Mouse (Mus musculus): ENCODE results near the gene Tmem205. TPM values are rescaled to one million over a fixed set of nuclear protein-coding genes. Genes with fewer than 3 reads are reported as not detected.
A peak's percentile ranks its signal among the peaks of the same experiment; 100 is the strongest.

Gene Tmem205
- polyA plus RNA-seq (2014; fragmentation: Nextera tagmentation; extraction: Ambion mirVana): 34.7 and 39.3 TPM in 2 replicates

DNA sequence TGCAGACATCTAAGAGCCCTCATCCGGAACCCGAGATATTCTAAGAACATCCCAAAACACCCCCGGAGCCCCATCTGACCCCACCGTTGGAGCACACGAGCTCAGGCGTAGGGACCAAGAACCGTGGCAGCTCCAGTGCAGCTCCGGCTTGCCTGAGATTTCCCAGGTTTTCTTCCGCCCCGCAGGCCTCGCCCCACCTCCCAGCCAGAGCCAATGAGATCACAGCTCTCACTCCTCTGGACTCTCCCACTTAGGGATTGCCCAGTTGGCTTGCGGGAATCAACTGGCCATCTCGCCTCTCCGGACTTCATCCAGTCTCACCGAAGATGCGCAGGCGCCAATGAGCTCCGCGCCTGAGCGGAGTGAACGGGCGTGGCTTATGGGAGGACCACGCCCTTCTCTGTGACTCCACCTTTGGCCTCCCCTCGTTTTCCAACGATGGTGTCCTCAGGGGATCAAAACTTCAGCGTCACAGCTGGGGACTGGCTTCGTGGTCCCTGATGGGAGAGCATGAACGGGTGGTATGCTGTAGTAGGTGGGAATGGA lies at the start of gene Tmem205, which contains the start of gene Ccdc159:
Gene Tmem205 (minus strand): TSS at position 349 of the 546 bp plus-strand sequence.
Gene Ccdc159 (plus strand): TSS at position 264 of the 546 bp plus-strand sequence.
- no peak within 1 kb of the TSS for H3K27ac ChIP-seq (ENCODE audit: low read depth, low read length)
- H3K4me3 ChIP-seq (ENCODE audit: low read depth, low read length): peak within 1 kb of the TSS; percentile 47
- no peaks in the 10 kb centered on the region for H3K27me3 ChIP-seq (ENCODE audit: control insufficient read depth, insufficient read depth, low read length)
- peak within 1 kb of the TSS; percentile 70 for H3K9ac ChIP-seq (ENCODE audit: low read depth, low read length)
- ATAC-seq (ENCODE audit: low FRiP score) (peak; percentile 99), DNase-seq (ENCODE audit: low spot score) (peak; percentile 96)
- no peaks in the 10 kb centered on the region for H3K9me3 ChIP-seq (ENCODE audit: control insufficient read depth, low read length)
- WGBS: 1% methylated on average over 28 of the region's 28 CpGs
- H3K4me2 ChIP-seq (replicated peaks; ENCODE audit: low read depth, low read length): peak within 1 kb of the TSS; percentile 71
- H3K36me3 ChIP-seq (ENCODE audit: control insufficient read depth, insufficient read depth, low read length): no peaks in the 10 kb centered on the region
- peaks cover 4% of the 10 kb centered on the region; the same call in 1 of the 2 replicates for H3K4me1 ChIP-seq (replicated peaks; ENCODE audit: control insufficient read depth, insufficient read depth, low read length)

DNA sequence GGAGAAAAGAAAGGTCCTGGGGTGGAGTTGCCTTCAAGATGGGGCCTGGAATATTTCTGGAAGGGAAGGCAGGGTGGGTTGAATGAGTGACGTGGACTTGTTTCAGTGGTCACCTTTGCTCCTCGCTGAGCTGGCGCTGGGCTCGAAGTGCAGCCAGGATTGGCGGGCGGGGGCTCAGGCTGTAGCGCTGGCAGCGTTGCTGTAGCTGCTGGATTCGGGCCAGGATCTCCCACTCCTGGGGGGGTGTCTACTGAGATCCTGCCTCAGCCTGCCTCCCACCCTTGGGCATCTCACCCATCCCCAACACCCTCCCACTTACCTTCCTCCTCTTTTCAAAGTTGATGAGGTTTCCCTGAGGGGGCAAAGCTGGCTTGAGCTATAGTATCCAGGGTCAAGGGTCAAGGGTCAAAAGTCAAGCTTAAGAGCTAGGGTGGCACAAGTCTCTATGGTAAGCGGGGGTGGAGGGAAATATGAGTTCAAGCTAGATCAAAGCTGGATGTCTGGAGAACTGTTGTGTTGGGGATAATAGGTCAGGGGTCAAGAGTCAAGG lies 49.3 kb upstream of the Tmem205 start:
- no peak overlapping the region for H3K4me3 ChIP-seq (ENCODE audit: low read depth, low read length)
- DNase-seq (ENCODE audit: low spot score): no peak
- WGBS: 90% methylated on average over 10 of the region's 10 CpGs

DNA sequence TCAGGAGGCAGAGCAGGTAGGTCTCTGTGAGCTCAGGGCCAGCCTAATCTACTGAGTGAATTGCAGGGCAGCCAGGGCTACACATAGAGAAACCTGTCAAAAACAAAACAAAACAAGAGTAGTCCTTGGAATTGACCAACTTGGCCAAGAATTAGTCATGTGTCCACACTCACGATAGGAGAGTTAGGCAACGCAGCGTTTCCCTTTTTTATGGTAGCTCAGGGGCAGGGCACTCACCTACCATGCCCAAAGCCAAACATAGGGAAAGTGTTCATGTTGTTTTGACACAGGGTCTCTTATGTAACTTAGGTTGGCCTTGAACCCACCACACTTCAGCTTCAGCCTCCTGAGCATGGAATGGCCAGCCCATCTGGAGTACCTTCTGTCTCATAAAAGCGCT lies 41.9 kb upstream of the Tmem205 start:
- Histone ChIP-seq H3K27me3 (ENCODE audit: control insufficient read depth, insufficient read depth, low read length) (no peaks in the 10 kb centered on the region), H3K36me3 (ENCODE audit: control insufficient read depth, insufficient read depth, low read length) (no peaks in the 10 kb centered on the region), H3K4me3 (ENCODE audit: low read depth, low read length) (no peak overlapping the region), H3K27ac (ENCODE audit: low read depth, low read length) (no peak overlapping the region), H3K9me3 (ENCODE audit: control insufficient read depth, low read length) (no peaks in the 10 kb centered on the region), H3K4me2 (replicated peaks; ENCODE audit: low read depth, low read length) (no peak overlapping the region), H3K9ac (ENCODE audit: low read depth, low read length) (no peak overlapping the region), H3K4me1 (replicated peaks; ENCODE audit: control insufficient read depth, insufficient read depth, low read length) (no peaks in the 10 kb centered on the region)
- no peak for DNase-seq (ENCODE audit: low spot score)
- no peak for ATAC-seq (ENCODE audit: low FRiP score)
- 90% methylated on average over 4 of the region's 4 CpGs for WGBS

More for the DNA sequence above, 49.3 kb upstream of the Tmem205 start:
- Histone ChIP-seq H3K27me3 (ENCODE audit: control insufficient read depth, insufficient read depth, low read length) (no peaks in the 10 kb centered on the region), H3K4me2 (replicated peaks; ENCODE audit: low read depth, low read length) (no peak overlapping the region), H3K4me1 (replicated peaks; ENCODE audit: control insufficient read depth, insufficient read depth, low read length) (no peaks in the 10 kb centered on the region), H3K27ac (ENCODE audit: low read depth, low read length) (no peak overlapping the region), H3K9me3 (ENCODE audit: control insufficient read depth, low read length) (no peaks in the 10 kb centered on the region), H3K9ac (ENCODE audit: low read depth, low read length) (no peak overlapping the region), H3K36me3 (ENCODE audit: control insufficient read depth, insufficient read depth, low read length) (no peaks in the 10 kb centered on the region)
- no peak for ATAC-seq (ENCODE audit: low FRiP score)

DNA sequence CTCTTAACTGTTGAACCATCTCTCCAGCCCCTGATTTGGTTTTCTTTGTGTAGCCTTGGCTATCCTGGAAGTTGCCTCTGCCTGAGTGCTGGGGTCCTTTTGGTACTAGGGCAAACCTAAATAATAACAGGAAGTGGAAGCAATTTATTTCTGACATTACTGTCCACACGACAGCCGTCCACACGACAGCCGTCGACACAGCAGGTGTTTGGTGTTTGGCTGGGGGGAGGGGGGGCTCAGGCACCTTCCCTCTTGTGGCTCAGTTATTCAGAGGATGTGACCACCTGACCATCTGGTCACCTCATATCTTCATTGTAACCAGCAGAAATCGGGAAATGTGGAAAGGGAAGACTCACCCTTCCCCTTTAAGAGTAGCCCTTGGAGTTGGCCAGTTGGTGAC lies 41.5 kb upstream of the Tmem205 start:
- no peaks in the 10 kb centered on the region for H3K27me3 ChIP-seq (ENCODE audit: control insufficient read depth, insufficient read depth, low read length)
- H3K4me2 ChIP-seq (replicated peaks; ENCODE audit: low read depth, low read length): no peak overlapping the region
- H3K4me1 ChIP-seq (replicated peaks; ENCODE audit: control insufficient read depth, insufficient read depth, low read length): no peaks in the 10 kb centered on the region
- no peak overlapping the region for H3K4me3 ChIP-seq (ENCODE audit: low read depth, low read length)
- DNase-seq (ENCODE audit: low spot score) (no peak), ATAC-seq (ENCODE audit: low FRiP score) (no peak)
- H3K9me3 ChIP-seq (ENCODE audit: control insufficient read depth, low read length): no peaks in the 10 kb centered on the region
- H3K27ac ChIP-seq (ENCODE audit: low read depth, low read length): no peak overlapping the region
- H3K9ac ChIP-seq (ENCODE audit: low read depth, low read length): no peak overlapping the region
- 72% methylated on average over 6 of the region's 6 CpGs for WGBS
- H3K36me3 ChIP-seq (ENCODE audit: control insufficient read depth, insufficient read depth, low read length): no peaks in the 10 kb centered on the region

DNA sequence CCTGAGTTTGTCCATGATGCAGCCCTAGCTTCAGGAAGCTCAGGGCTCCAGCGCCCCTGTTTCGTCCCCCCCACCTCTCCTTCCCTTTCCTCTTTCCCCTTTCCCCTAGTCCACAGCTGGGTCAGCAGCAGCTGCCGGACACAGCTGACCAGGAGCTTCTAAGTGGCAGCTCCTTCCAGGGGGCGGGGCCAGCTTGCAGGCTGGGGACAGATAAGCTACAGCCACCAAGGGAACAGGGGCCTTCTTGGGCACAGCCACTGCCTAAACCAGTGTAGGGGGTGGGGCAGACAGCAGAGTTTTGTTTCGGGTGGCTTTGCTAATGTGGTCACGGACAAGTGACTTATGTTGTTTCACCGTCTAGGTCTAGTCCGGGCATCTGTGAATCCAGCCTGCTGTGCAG lies 36.1 kb upstream of the Tmem205 start, which contains the start of gene Epor:
Gene Epor (minus strand): TSS at position 90 of the 400 bp plus-strand sequence.
- Histone ChIP-seq H3K9me3 (ENCODE audit: control insufficient read depth, low read length) (no peaks in the 10 kb centered on the region), H3K4me3 (ENCODE audit: low read depth, low read length) (peak within 1 kb of the TSS; percentile 27), H3K27ac (ENCODE audit: low read depth, low read length) (no peak within 1 kb of the TSS), H3K36me3 (ENCODE audit: control insufficient read depth, insufficient read depth, low read length) (no peaks in the 10 kb centered on the region), H3K27me3 (ENCODE audit: control insufficient read depth, insufficient read depth, low read length) (peaks cover 40% of the 10 kb centered on the region), H3K9ac (ENCODE audit: low read depth, low read length) (no peak within 1 kb of the TSS), H3K4me2 (replicated peaks; ENCODE audit: low read depth, low read length) (peak within 1 kb of the TSS; percentile 51), H3K4me1 (replicated peaks; ENCODE audit: control insufficient read depth, insufficient read depth, low read length) (peaks cover 10% of the 10 kb centered on the region; the same call in 1 of the 2 replicates)
- WGBS: 18% methylated on average over 8 of the region's 8 CpGs
- peak; percentile 42 for ATAC-seq (ENCODE audit: low FRiP score)
- DNase-seq (ENCODE audit: low spot score): peak; percentile 41

DNA sequence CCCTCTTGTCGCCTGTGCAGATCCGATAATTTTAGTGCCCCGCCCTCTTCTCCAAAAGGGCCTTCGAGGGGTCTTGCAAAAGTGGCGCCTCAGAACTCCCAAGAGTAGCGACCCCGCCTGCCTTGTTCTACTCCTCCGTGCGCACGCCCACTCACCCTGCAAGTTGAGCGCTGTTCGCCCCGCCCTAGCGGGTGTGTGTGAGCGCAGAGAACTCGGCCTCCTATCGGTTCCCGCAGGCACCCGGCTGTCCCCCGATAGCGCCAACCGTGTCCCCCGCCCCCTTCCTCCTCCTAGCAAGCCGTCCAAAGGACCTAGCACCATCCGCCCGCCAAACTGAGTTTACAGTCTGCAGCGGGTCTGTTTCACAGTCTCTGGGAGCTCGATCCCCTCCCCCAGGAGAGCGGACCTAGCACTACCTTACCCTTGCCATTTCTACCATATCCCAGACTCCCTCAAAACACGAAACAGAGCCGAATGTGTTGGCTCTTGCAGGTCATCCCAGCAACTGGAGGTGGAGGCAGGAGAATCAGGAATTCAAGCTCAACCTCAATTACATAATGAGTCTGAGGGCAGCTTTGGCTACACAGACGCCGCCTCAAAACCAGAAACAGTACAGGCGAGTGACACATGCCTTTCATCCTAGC lies 35.2 kb upstream of the Tmem205 start:
- DNase-seq (ENCODE audit: low spot score) (peak; percentile 72), ATAC-seq (ENCODE audit: low FRiP score) (peak; percentile 75)
- WGBS: 3% methylated on average over 33 of the region's 34 CpGs
- Histone ChIP-seq H3K9ac (ENCODE audit: low read depth, low read length) (no peak overlapping the region), H3K4me2 (replicated peaks; ENCODE audit: low read depth, low read length) (peak overlapping the region; percentile 51), H3K4me1 (replicated peaks; ENCODE audit: control insufficient read depth, insufficient read depth, low read length) (peaks cover 10% of the 10 kb centered on the region; the same call in 1 of the 2 replicates), H3K27me3 (ENCODE audit: control insufficient read depth, insufficient read depth, low read length) (peaks cover 40% of the 10 kb centered on the region), H3K4me3 (ENCODE audit: low read depth, low read length) (peak overlapping the region; percentile 27), H3K9me3 (ENCODE audit: control insufficient read depth, low read length) (no peaks in the 10 kb centered on the region), H3K36me3 (ENCODE audit: control insufficient read depth, insufficient read depth, low read length) (no peaks in the 10 kb centered on the region), H3K27ac (ENCODE audit: low read depth, low read length) (no peak overlapping the region)

DNA sequence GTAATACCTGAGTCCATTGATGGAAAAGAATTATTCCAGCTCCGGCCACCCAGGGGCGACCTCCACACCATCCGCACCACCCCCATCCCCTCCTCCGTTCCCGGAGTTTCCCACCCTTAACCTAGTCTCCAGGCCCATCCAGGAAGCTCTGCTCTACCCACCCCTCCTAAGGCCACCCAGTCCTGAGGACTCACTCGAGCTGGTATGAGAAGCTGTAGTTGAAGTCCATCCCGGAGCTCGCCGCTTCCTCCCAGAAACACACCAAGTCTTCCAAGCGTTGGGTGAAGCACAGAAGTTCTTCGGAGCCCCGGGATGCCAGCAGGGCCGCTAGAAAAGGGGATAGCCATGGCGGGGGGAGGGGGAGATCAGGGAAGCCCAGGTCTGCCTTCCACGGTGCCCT lies 34.7 kb upstream of the Tmem205 start:
- ATAC-seq (ENCODE audit: low FRiP score) (peak; percentile 46; the same call in 1 of the 2 replicates), DNase-seq (ENCODE audit: low spot score) (no peak)
- Histone ChIP-seq H3K27me3 (ENCODE audit: control insufficient read depth, insufficient read depth, low read length) (peaks cover 40% of the 10 kb centered on the region), H3K36me3 (ENCODE audit: control insufficient read depth, insufficient read depth, low read length) (no peaks in the 10 kb centered on the region), H3K4me1 (replicated peaks; ENCODE audit: control insufficient read depth, insufficient read depth, low read length) (peaks cover 10% of the 10 kb centered on the region; the same call in 1 of the 2 replicates), H3K27ac (ENCODE audit: low read depth, low read length) (no peak overlapping the region), H3K9ac (ENCODE audit: low read depth, low read length) (no peak overlapping the region), H3K4me3 (ENCODE audit: low read depth, low read length) (peak overlapping the region; percentile 27), H3K9me3 (ENCODE audit: control insufficient read depth, low read length) (no peaks in the 10 kb centered on the region), H3K4me2 (replicated peaks; ENCODE audit: low read depth, low read length) (peak overlapping the region; percentile 51)
- 2% methylated on average over 15 of the region's 15 CpGs for WGBS

DNA sequence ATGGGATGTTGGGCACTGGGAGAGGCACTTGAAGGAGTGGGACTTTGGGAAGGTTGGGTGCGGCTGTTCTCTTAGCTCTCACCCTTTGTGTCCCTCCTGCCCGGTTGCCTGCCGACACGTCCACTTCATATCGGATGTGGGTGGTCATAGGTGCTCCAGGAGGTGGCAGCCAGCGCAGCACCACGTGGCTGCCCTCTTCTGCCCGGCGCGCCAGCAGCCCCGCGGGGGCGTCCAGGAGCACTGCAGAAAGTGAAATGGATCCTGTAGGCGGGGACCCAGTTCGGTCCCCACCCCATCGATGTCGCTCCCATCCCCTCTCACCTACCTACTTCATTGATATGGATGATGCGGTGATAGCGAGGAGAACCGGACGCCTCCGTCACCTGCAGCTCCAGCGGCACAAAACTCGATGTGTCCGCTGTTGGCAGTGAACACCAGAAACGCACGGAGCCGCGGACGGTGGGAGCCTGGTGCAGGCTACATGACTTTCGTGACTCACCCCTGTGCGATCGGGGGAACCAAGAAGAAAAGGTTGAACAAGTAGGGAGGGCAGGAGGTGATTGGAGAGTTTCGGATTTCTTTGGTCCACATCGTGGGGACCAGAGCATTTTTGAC lies 34.1 kb upstream of the Tmem205 start:
- Histone ChIP-seq H3K9ac (ENCODE audit: low read depth, low read length) (no peak overlapping the region), H3K4me2 (replicated peaks; ENCODE audit: low read depth, low read length) (peak overlapping the region; percentile 51)
- under 1% methylated on average over 33 of the region's 35 CpGs for WGBS

More for the DNA sequence above, 34.1 kb upstream of the Tmem205 start:
- DNase-seq (ENCODE audit: low spot score): peak; percentile 45
- no peak overlapping the region for H3K27ac ChIP-seq (ENCODE audit: low read depth, low read length)
- no peak for ATAC-seq (ENCODE audit: low FRiP score)
- H3K36me3 ChIP-seq (ENCODE audit: control insufficient read depth, insufficient read depth, low read length): no peaks in the 10 kb centered on the region
- H3K9me3 ChIP-seq (ENCODE audit: control insufficient read depth, low read length): no peaks in the 10 kb centered on the region
- peaks cover 40% of the 10 kb centered on the region for H3K27me3 ChIP-seq (ENCODE audit: control insufficient read depth, insufficient read depth, low read length)
- H3K4me1 ChIP-seq (replicated peaks; ENCODE audit: control insufficient read depth, insufficient read depth, low read length): peaks cover 10% of the 10 kb centered on the region; the same call in 1 of the 2 replicates
- H3K4me3 ChIP-seq (ENCODE audit: low read depth, low read length): peak overlapping the region; percentile 27
